Mouse (Mus musculus) myocyte (in vitro differentiated cells): ENCODE measurements at regions not wholly inside any gene's neighbourhood (a gene's known extent, or its start where the extent isn't known, plus 50 kb on each side); places are given as distances from the start of the nearest gene placed in this dataset.

Experiments used
- CEBPB ChIP-seq: IDR thresholded peaks from 2 replicates; pipeline ENCODE4 v1.6.1; 2011; ENCODE audit warnings: mild to moderate bottlenecking, moderate library complexity; ENCODE audit not compliant: poor library complexity, insufficient read depth, severe bottlenecking
- E2F4 ChIP-seq: IDR thresholded peaks from one replicate; pipeline ENCODE4 v1.6.1; 2011; ENCODE audit warnings: mild to moderate bottlenecking, control low read depth, moderate library complexity; ENCODE audit not compliant: insufficient read depth
- MAX ChIP-seq: IDR thresholded peaks from one replicate; pipeline ENCODE4 v1.6.1; 2011; ENCODE audit warnings: low read depth, mild to moderate bottlenecking, control low read depth
- POLR2A ChIP-seq: IDR thresholded peaks from one replicate; pipeline ENCODE4 v1.6.1; 2011; ENCODE audit warnings: low read depth, mild to moderate bottlenecking, control low read depth, moderate library complexity; ENCODE audit not compliant: insufficient read length
- POLR2AphosphoS2 ChIP-seq: IDR thresholded peaks from one replicate; pipeline ENCODE4 v1.6.1; 2011; ENCODE audit warnings: low read depth, control low read depth; ENCODE audit not compliant: insufficient read length
- SRF ChIP-seq: IDR thresholded peaks from one replicate; pipeline ENCODE4 v1.6.1; 2011; ENCODE audit warnings: low read depth; ENCODE audit not compliant: control insufficient read depth, insufficient read length
- TCF12 ChIP-seq: IDR thresholded peaks from one replicate; pipeline ENCODE4 v1.6.1; 2011; ENCODE audit warnings: mild to moderate bottlenecking, control low read depth; ENCODE audit not compliant: poor library complexity, insufficient read depth, severe bottlenecking
- USF1 ChIP-seq: IDR thresholded peaks from one replicate; pipeline ENCODE4 v1.6.1; 2011; ENCODE audit warnings: low read depth, mild to moderate bottlenecking, control low read depth, moderate library complexity

DNA sequence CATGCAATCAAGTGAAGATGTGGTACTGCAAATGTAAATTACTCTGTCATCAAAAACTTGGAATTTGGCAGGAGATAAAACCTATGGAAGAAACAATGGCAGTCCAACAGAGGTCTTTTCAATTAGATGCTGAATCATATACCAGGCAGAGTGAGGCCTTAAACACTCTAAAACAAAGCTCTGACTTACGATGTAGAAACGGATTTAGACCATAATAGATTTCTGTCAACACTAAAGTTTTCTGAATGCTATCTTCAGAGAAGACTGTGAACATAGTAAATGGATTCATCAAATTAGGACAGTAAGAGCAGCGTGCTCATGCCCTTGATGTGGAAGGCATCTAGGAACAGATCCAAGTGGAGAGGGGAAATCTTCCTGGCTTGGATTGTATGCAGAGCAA, 259.8 kb upstream of the Negr1 start:
- no peak for TF ChIP-seq MAX
- TF ChIP-seq POLR2AphosphoS2: no peak
- TF ChIP-seq CEBPB: no peak
- TF ChIP-seq POLR2A: no peak
- TF ChIP-seq E2F4: no peak
- no peak for TF ChIP-seq SRF
- TF ChIP-seq USF1: no peak
- no peak for TF ChIP-seq TCF12
